Mouse (Mus musculus): Measurements from ENCODE around the gene F8.
"Not testable (repeated sequence)": the region's sequence is repeated elsewhere in the genome, so short reads cannot be mapped to it uniquely, and the experiment has no call there.

Gene F8

DNA sequence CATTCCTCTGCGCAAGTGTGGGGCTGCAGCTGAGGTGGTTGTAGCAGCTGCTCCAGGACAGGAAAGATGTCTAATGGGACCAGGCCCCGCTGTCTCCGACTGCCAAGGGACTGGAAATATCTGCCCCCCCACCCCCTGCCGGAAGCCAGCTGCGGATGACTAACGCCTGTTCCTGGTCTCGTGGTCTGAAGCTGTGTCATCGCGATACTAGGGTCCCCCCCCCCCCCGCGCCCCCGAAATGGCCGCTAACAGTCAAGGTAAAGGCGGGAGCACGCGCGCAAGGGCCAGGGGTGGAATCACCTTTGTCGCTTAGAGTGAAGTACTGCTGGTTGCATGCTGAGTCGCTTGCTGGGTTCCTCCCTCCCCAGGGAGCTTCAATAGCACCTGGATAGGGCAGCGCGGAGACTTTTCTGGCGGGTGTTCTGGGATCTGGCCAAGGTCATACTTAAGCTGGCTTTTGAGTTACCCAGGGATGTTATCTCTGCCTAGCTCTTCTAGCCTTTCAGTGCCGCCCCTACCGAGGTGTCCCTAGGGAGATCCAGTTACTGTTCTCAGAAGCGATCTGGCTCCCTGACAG, at the start of gene F8, which contains the start of gene Fundc2:
Gene F8 (minus strand): TSS at position 421 of the 577 bp plus-strand sequence.
Gene Fundc2 (plus strand): TSS at position 205 of the 577 bp plus-strand sequence.
- DNase-seq (ENCODE audit: low read depth, low spot score), result peak; percentile 43

DNA sequence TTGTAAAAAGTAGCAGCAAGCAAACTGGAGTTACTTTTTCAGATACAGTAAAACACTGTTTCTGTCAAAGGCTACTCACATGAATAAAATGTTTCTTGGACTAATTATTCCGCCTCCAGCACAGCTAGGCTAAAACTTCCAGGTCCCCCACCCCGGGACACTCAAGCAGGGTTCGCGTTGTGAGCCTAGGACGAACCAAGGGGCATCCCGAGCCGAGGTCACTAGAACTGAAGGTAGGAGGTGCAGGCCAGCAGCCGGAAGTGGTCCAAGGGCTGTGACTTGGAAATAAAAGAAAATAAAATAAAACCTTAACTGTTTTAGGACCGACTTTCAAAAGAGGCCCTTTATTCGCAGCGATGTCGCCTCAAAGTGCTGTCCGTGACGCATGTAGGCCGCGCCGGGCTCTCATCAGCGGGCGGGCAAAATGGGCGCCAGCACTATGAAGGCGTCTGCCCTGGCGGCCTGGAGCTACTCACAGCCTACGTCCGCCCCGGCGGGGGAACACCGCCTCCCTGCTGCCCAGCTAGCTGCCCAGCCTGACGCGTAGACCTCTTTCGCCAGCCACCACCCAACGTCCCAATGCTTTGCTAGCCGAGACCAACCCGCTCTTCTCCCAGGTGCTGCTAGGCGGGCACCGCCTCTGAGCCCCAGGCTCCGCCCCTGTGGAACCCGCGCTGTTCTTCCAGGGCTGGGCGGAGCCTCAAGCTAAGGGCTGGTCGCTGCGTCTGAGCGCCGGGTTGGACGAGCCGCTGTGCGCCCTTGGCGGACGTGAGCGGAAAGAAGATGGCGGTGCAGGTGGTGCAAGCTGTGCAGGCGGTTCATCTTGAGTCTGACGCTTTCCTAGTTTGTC, 33.7 kb upstream of the F8 start, which contains the start of the genes Cmc4, Mtcp1 and Brcc3:
Gene Cmc4 (minus strand): TSS at position 649 of the 850 bp plus-strand sequence.
Gene Mtcp1 (minus strand): TSS at position 653 of the 850 bp plus-strand sequence.
Gene Brcc3 (plus strand): TSS at position 693 of the 850 bp plus-strand sequence.
- peak; percentile 81 for DNase-seq (ENCODE audit: low read depth, low spot score)

DNA sequence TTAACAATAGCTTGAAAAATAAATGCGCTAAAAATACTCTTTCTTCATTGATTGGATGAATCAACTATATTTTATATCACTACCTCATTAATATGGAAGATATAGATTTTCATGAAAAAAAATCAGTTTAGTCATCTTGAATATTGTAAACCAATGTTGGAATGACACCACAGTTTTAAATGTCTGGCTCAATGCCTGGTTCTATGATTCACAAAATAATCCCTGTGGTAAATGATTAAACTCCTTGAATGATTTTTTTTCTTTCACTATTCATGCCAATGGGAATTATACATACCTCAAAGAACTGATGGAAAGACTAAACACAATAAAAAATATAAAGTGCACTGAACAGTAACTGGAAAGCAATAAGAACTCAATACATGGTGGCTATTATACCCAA, 27.3 kb upstream of the F8 start:
- no peak for DNase-seq (ENCODE audit: low read depth, low spot score)

DNA sequence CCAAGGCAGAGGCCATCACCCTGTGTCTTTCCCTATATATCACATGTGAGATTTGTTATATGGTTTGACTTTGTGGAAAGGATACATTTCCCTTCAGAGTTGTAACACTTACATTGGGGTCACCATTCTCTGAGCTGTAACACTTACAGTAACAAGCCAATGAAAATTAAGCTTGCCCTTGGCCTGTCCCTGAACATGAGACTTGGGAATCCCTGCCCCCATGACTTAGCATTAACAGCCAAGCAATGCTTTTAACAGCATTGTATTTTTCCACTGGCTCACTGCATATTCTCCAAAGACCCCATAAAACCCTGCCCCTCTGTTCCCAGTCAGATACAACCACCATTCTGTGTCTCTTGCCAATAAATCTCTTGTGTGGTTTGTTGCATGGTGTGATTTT, 20.9 kb upstream of the F8 start:
- DNase-seq (ENCODE audit: low read depth, low spot score), result no peak

DNA sequence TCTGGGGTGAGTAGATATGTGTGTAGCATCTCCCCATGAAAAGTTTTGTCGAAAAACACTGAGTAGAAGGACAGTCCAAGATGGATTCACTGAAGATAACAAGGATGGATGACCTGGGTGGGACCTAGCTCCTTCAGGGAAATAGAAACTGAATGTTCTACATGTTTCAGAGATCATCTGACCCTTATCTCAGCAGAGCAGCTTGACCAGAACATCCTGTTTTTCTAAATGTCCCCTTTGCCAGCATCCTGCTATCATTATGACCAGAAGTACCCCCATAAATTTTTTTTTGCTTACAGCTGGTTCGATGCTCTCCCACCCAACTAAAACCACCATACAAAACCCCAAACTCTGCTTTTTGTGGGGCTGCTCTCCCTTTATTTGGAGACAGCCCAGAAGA, 20.3 kb upstream of the F8 start:
- no peak for DNase-seq (ENCODE audit: low read depth, low spot score)

DNA sequence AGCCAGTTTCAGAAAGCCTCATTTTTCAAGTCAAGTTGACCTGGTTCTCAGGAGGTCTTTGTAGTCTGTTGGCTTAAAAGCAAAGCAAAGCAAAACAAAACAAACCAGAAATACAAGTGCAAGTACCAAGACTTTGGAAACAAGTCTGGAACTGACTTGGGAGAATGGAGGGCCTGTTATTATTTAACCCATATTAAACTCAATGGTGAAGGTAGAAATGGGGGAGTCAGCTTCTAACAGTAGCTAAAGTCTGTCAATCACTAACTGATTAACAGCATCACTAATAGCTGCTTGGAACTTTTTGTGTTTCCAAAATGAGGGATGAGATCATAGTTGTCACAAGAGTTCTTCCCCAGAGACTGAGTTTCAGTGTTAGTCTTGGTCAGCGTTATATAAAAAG, 17.1 kb upstream of the F8 start:
- DNase-seq (ENCODE audit: low read depth, low spot score), result no peak

DNA sequence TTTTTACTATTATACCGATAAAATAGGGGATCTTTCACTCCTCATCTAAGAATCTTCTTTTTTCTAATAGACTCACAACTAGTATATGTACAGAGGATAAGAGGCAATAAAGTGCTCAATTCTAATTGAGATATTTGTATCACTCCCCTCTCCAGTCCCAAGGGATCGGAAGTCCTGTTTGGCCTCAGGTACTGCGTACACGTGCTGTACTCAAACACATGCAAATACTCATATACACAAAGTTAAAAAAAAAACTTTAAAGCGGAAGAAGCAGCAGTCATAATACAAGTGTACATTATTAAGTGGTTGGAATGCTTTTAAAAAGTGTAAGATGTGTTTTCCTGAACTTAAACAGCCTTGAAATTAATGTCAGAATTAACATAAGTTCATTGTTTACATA, 716 bp downstream of the F8 start:
- DNase-seq (ENCODE audit: low read depth, low spot score), result no peak

DNA sequence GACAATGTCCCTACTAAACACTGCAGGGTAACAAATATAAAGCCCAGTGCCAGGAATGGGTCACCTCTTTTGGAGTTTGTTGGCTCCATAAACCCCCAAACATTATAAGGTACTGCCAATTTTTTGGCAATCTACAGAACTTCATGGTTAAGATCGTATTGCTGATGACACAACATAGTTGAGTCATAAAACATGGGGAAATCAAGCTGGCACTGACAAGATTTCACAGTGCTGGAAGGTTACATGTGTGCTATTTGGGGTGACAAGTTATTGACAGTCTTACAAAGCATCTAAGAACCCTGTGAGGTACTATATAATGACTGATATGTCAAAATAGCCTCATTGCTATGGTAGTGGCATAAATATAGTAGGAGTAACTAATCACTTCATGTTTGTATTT, 1.2 kb downstream of the F8 start:
- DNase-seq (ENCODE audit: low read depth, low spot score), result no peak

DNA sequence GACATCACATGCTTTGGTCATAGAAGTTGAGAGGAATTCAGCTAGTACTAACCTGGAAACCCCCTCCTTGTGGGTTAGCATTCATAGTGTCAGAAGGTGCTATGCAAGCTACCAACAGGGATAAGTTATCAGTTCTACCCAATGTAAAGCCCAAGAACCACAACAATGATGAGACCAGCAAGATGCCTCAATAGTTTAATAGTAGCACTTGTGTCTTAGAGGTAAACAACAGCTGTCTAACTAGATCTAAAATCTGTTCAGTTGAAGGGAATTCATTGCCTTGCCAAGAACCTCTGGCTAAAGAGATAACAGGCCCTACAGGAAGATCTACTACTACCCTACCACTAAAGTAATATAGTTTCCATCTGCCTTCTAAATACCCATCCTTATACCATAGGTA, 5.6 kb downstream of the F8 start:
- no peak for DNase-seq (ENCODE audit: low read depth, low spot score)

DNA sequence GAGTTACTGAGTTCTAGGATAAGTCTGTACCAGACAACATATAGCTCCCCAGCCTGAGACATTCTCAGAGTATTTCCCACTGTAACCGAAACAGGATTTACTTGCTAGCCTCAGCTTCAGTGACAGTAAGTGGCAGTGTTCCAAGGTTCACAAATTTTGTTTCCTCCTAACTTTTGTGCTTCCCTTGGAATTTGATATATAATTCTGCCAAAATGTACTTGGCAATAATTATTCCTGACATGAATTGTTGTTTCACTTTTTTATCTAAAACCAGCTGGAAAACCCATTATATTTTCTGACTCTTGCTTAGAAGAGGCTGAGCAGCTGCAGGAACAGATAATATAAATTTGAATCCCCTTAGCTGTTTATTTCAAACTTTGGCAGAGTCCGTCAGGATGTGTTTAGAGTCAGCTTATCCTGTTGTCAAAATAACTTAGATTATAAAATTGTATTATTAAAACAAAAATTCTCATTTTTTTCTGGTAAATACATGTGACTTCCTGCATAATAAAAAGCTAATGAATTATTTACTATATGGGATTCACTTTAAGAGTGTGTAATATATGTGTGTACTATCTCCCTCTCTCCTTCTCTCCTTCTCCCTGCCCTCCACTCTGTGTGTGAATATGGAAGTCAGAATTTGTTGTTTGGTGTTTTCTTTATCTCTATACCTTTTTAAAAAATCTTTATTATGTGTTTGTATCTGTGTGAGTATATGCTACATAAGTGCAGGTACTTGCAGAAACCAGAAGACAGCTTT, 9.6 kb downstream of the F8 start:
- DNase-seq (ENCODE audit: low read depth, low spot score), result no peak

DNA sequence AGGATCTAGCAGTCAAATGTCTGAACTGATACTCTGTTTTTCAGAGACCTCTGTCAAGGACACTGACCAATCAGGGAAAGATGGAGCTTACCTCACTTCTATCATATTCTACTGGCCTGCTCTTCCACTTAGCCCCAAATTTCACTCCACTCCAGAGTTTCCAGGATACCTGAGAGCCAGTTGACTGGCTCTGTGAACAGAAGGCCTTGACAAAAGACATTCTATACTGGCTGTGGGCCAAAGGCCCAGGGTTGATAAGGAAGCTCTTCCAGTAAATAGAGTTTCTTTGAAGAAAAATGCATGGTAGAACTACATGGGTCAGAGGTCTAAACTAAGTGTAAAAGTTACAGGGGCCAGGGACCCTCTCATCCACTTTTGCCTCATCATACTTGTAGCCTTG, 12.2 kb downstream of the F8 start:
- no peak for DNase-seq (ENCODE audit: low read depth, low spot score)

DNA sequence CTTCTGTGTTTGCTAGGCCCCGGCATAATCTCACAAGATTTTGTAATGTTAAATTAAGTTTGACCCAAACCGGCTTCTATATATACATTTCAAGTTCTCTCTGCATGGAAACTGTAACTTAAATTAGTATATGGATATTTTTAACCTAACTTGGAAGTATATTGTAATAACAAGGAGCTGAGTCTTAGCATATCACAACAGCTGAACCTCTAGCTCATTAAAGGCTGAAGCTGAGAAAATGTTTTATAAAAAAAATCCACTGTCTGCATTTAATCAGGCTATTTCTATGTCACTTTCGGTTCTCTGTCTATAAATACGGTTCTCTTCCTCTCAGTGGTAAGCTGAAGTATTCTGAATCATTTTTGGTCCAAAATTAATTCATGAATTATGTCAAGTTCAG, 58.9 kb downstream of the F8 start:
- no peak for DNase-seq (ENCODE audit: low read depth, low spot score)

DNA sequence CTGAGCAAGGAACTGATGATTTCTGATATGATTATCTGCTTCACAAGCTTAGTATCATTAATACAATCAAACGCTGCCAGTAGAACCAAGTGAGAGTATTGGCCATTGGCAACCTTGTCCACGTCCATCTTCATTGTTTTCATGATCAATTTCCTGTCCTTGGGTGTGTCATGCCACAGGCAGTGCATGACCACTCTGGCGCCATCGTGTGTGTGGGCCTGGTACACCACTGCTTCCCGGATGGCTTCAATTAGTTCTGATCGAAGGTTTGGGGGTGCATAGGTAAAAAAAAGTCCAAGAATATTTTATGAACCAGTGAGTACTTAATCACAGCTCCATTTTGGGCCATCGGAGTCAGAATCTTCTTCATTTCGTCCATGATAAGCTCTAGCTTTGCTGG, 110.7 kb downstream of the F8 start:
- DNase-seq (ENCODE audit: low read depth, low spot score), result no peak

DNA sequence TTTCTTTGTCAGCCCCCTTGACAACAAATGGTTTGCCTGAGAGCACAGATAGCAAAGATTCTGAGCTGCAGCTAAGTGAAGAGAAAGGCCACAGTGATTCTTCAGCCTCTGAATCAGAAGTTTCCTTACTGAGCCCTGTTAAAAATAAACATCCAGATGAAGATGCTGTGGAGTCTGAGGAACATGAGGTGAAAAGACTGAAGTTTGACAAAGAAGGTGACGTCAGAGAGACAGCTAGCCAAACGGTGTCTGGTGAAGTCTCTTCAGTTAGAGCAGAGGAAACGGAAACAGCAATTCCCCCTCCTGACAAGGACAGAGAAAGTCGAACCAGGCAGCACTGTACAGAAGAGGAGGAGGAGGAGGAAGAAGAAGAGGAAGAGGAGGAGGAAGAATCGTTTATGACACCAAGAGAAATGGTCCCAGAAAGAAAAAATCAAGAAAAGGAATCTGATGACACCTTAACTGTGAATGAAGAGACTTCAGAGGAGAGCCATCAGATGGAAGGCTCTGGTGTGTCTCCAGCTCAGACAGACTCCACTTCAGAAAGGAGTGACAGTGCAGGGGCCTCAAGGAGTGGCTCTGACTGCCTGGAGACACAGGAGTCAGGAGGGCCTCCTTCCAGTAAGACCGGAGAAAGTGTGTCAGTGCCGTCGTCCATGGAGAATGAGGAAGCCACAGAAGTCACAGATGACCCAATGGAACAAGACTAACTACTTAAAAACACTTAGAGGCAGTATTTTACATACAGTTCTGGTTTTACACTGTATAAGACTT, 148.6 kb downstream of the F8 start:
- not testable (repeated sequence) for DNase-seq (ENCODE audit: low read depth, low spot score)

DNA sequence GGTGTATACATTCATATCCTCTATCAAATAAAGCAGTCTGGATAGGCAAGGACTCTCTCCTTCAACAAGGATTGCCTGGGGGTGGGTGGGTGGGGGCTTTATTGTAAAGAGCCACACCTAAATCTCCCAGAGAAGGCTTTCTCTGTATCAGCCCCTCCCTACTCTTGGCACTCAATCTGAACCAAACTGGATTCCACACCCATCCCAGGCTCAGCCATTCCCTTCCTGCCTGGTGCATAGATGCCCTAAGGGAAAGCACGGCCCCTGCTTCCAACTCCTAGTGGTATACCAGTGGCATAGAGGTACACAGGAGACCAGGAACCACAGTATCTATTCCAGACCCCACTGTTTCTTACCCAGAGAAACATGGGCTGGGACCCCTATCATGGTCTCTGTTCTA, 151.0 kb downstream of the F8 start:
- DNase-seq (ENCODE audit: low read depth, low spot score), result no peak

DNA sequence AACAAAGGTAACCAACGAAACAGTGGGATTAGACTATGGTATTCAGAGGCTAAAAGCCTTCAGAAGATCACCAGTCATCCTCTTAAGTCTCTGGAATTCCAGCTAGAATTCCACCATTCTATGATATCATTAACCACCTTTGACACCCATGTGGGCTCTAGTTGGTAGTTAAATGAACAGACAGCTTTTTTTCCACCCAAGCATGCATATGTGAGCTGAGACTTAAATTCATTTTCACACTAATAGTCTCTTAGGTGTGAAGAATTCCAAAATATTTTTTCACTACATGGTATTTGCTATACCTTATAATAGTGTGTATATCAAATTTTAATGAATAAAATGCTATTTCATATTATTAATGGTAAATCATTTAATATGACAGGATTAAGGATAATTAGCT, 218.7 kb downstream of the F8 start, which contains the start of gene Smim9:
Gene Smim9 (minus strand): TSS at position 101 of the 400 bp plus-strand sequence.
- no peak for DNase-seq (ENCODE audit: low read depth, low spot score)

DNA sequence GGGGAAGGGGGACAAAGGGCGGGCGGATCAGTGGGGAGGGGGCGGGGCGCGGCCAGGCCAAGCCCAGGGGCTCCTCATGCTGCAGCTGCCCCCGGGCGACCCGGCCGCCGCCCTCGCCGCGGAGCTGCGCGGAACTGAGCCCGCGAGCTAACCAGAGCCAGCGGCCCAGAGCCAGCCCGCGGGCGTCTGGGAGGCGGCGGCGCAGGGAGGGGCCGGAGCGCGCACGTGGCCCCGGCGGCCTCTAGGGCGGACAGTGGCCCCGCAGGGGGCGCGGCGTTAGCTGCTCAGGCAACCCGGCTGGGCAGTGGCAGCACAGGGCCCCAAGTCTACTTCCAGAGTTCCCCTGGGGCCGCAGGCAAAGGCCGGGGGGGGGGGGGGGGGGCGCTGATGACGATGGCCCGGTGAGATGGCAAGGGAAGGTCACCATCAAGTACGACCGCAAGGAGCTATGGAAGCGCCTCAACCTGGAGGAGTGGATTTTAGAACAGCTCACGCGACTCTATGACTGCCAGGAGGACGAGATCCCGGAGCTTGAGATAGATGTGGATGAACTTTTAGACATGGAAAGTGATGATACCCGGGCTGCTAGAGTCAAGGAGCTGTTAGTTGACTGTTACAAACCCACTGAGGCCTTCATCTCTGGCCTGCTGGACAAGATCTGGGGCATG, 226.7 kb downstream of the F8 start:
- DNase-seq (ENCODE audit: low read depth, low spot score), result no peak

DNA sequence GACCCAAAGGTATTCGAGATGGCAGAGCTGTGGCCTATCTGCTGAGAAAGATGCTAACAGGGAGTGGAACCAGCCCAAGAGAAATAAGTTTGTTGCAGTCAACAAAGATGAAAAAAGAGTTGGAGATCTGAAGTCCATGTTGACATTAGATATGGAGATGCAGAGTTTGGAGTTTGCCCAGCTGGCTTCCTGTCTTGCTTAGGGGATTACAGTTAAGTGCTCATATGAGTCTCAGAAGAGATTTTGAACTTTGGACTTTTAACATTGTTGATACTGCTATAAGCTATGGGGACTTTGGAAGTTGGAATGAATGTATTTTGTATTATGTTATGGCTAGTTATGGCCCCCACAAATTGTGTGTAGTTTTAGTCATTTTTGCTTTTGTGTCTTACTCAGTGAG, 230.2 kb downstream of the F8 start:
- no peak for DNase-seq (ENCODE audit: low read depth, low spot score)

DNA sequence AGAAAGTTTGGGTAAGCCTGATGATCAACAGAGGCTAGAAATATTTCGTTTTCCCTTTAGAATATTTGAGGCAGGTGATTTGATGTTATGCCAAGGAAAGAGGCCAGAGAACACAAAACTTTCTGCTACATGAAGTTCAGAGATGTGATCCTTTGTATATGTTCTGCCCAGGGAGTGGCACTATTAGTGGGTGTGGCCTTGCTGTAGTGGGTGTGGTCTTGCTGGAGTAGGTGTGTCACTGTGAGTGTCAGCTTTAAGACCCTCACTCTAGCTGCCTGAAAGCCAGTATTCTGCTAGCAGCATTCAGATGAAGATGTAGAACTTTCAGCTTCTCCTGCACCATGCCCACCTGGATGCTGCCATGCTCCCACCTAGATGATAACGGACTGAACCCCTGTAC, 232.1 kb downstream of the F8 start:
- DNase-seq (ENCODE audit: low read depth, low spot score), result no peak

DNA sequence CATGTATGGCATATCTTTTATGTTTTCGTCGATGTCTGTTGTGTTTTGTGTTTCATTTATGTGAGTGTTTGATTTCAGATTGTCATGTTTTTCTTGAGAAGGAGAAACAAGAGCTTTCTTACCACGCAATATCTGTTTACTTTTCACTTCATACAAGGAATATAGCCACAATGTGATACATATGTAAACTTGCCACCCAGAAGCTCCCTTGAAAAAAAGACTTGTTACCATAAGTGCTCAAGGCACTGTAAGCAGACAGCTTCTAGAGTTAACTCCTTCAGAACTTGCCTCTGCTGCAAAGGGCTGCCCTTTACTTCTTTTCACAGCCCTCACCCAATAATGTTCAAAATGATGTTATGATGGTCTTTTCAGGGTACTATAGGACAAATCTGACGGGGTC, 234.0 kb downstream of the F8 start:
- DNase-seq (ENCODE audit: low read depth, low spot score), result no peak

DNA sequence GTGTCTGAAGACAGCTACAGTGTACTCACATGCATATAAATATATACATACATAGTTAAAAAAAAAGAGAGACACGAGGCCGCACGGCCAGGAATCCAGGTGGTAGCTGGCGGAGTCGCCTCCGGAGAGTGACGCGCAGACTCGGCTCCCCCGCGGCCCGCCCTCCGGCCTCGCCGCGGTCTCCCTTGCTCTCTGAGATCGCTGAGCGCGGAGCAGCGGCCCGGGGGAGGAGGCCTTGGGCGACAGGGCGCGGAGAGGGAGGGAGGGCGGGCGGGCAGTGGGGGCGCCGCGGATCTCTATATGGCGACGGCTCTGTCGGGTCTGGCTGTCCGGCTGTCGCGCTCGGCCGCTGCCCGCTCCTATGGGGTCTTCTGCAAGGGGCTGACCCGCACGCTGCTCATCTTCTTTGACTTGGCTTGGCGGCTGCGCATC, 239.3 kb downstream of the F8 start:
- DNase-seq (ENCODE audit: low read depth, low spot score), result not testable (repeated sequence)

All from c-Kit-negative CD71-positive TER-119-positive erythroid progenitor cells, embryonic 14.5 days (primary cell).